Mouse (Mus musculus): ENCODE measurements around the gene Slc9a3r1. TPM values are rescaled to one million over a fixed set of nuclear protein-coding genes. Genes with fewer than 3 reads are reported as not detected.
A peak's percentile ranks its signal among the peaks of the same experiment; 100 is the strongest.

Slc9a3r1 gene
- polyA plus RNA-seq, 1 experiment from 2014 or later = 22.2 TPM

DNA sequence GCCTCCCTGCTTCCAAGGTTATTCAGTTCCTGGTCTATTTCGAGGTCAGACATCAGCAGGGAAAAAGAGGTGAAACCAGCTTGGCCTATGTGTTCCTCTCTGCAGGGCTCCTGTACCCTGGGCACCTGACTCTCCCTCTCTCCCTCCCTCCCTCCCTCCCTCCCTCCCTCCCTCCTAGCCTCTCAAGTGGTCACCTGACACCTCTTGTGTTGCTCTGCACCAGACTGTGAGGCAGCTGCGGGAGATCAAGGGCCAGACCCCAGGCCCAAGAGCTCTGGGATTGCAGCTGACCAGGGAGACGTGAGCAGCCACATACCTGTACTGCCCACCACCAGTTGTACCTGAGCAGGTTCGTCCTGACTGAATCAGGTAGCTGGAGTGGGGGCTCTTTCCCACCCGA, 52.0 kb downstream of the Slc9a3r1 start:
- WGBS = 29% methylated on average over 5 of the region's 5 CpGs
- H3K27me3 ChIP-seq (replicated peaks) = 0 out of 2 replicates have a peak, but pooled peaks cover 3% of the 10 kb centered on the region

DNA sequence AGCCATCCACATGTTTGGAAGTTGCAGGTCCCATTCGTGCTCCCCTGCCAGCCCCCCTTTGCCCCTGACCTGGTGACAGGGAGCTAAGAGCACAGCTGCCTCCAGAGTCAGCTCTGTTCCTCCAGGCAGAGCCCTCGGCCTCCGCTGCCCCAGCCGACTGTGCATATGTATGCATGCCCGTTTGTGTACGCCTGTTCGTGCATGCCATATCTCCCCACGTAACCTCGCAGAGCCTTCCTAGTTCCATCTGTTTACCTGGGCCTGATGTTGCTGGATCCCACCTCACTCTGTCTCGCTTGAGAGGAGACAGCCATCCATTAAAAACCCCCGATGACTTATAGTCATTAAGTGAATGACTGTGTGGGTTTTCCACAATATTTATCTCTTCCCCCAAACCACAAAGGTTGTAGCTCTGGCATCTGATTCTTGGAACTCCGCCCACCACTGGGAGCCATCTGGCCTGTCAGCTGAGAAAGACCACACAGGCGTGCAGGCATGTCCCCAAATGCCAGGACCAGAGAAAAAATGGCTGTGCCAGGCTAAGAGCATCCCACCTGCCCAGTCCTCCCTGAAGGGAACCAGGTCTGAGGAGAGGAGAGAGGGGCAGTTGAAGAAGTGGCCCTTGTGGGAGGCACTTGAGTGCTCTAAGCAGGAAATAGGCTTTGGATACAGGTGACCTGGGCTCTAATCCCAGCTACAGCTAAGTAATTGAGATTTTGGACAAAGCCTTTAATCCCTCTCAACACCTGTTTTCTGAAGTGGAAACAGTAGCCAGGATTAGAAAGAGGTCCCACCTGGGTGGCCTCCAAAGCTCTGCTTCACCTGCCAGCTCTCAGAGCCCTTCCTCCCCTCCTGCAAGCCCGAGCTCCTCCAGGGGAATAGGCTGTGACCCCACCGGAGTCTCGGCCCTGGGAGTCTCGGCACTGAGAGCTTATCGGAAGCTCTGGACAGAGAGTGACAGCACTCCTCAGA, 54.6 kb downstream of the Slc9a3r1 start:
- Histone ChIP-seq H3K27ac (ENCODE audit: poor library complexity, severe bottlenecking) (no peak overlapping the region), H3K27me3 (replicated peaks) (0 out of 2 replicates have a peak, but pooled peaks cover 3% of the 10 kb centered on the region), H3K4me2 (no peak overlapping the region), H3K9ac (0 out of 2 replicates have a peak overlapping the region, but pooled peaks have one; percentile 49), H3K36me3 (no peaks in the 10 kb centered on the region), H3K4me3 (no peak overlapping the region), H3K9me3 (replicated peaks) (no peaks in the 10 kb centered on the region), H3K4me1 (replicated peaks) (peaks cover 65% of the 10 kb centered on the region)
- 58% methylated on average over 18 of the region's 18 CpGs for WGBS
- ATAC-seq (ENCODE audit: insufficient number of reproducible peaks, low FRiP score) = no peak

More for the DNA sequence above, 52.0 kb downstream of the Slc9a3r1 start:
- Histone ChIP-seq H3K4me3 (no peak overlapping the region), H3K9ac (peak overlapping the region; percentile 9; the same call in 1 of the 2 replicates), H3K4me2 (no peak overlapping the region; the same call in 1 of the 2 replicates), H3K36me3 (no peaks in the 10 kb centered on the region), H3K9me3 (replicated peaks) (no peaks in the 10 kb centered on the region), H3K27ac (ENCODE audit: poor library complexity, severe bottlenecking) (peak overlapping the region; percentile 60), H3K4me1 (replicated peaks) (peaks cover 58% of the 10 kb centered on the region)
- ATAC-seq (ENCODE audit: insufficient number of reproducible peaks, low FRiP score) = peak; percentile 68; the same call in 1 of the 2 replicates

DNA sequence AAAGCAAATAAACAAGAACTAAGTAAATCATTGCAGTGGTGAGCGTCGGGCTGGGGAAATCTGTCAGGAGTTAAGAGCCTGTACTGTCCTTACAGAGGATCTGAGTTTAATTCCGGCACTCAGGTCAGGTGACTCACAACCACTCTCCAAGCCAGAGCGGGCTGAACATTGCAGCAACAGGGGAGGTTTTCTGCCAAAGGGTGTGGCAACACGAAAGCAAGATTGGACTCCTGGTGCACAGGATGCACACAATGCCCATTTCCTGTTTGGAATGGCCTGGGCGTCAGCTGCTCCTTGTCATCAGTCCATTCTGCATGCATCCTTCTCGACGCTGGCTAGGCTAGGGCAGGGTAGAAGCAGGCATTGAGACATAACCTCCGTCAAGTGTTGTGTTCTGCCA, 56.1 kb downstream of the Slc9a3r1 start:
- H3K36me3 ChIP-seq = no peaks in the 10 kb centered on the region
- peaks cover 80% of the 10 kb centered on the region for H3K4me1 ChIP-seq (replicated peaks)
- H3K9me3 ChIP-seq (replicated peaks) = no peaks in the 10 kb centered on the region
- H3K27me3 ChIP-seq (replicated peaks) = 0 out of 2 replicates have a peak, but pooled peaks cover 3% of the 10 kb centered on the region
- no peak overlapping the region for H3K27ac ChIP-seq (ENCODE audit: poor library complexity, severe bottlenecking)
- no peak overlapping the region for H3K9ac ChIP-seq
- WGBS = 37% methylated on average over 9 of the region's 9 CpGs
- ATAC-seq (ENCODE audit: insufficient number of reproducible peaks, low FRiP score) = no peak
- no peak overlapping the region for H3K4me3 ChIP-seq
- no peak overlapping the region for H3K4me2 ChIP-seq

DNA sequence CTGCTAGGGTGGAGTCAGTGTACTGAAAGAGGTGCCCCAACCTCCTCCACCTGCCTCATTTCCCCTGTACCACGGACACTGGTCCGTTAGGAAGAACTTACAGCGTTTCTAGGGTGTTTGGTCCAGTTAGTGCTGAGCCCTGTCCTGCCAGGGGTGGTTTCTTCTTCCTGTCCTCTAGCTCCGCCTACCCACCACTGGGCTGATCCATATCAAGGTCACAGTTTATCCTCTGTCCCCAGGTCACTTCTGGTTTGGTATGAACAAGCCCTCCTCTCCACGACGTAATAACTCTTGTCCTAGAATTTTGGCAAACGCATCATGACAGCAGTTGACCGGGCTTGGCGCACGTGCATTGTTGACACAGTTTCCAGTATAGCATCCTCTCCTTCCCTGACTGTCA, 56.5 kb downstream of the Slc9a3r1 start:
- no peak for ATAC-seq (ENCODE audit: insufficient number of reproducible peaks, low FRiP score)
- H3K4me3 ChIP-seq = no peak overlapping the region
- H3K4me1 ChIP-seq (replicated peaks) = peaks cover 82% of the 10 kb centered on the region
- H3K27ac ChIP-seq (ENCODE audit: poor library complexity, severe bottlenecking) = no peak overlapping the region
- no peak overlapping the region for H3K4me2 ChIP-seq
- H3K9me3 ChIP-seq (replicated peaks) = no peaks in the 10 kb centered on the region
- H3K27me3 ChIP-seq (replicated peaks) = 0 out of 2 replicates have a peak, but pooled peaks cover 3% of the 10 kb centered on the region
- H3K36me3 ChIP-seq = no peaks in the 10 kb centered on the region
- 86% methylated on average over 10 of the region's 10 CpGs for WGBS
- H3K9ac ChIP-seq = no peak overlapping the region

DNA sequence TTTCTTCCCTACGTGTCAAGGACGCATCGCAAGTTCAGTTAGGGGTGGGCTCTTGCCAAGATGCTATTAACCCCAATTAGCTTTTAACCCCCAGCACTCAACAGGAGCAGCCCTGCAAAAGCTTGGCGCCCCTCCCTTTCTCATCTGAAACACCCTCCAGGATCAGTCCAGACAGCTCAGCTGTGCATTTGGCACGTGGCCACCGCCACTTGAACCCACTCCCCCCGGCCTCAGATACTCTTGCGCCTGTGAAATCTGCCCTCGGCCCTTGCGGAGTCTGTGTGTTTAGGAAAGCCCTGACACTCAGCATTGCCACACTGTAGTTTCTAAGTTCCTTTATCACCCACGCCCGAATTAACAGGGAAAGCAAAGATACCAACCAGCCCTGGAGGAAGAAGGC, 58.9 kb downstream of the Slc9a3r1 start:
- WGBS = 19% methylated on average over 12 of the region's 12 CpGs
- H3K4me3 ChIP-seq = no peak overlapping the region
- no peak overlapping the region for H3K9ac ChIP-seq
- no peaks in the 10 kb centered on the region for H3K36me3 ChIP-seq
- 0 out of 2 replicates have a peak, but pooled peaks cover 3% of the 10 kb centered on the region for H3K27me3 ChIP-seq (replicated peaks)
- peak overlapping the region; percentile 87 for H3K27ac ChIP-seq (ENCODE audit: poor library complexity, severe bottlenecking)
- ATAC-seq (ENCODE audit: insufficient number of reproducible peaks, low FRiP score) = peak; percentile 37; the same call in 1 of the 2 replicates
- H3K4me2 ChIP-seq = peak overlapping the region; percentile 52
- no peaks in the 10 kb centered on the region for H3K9me3 ChIP-seq (replicated peaks)
- H3K4me1 ChIP-seq (replicated peaks) = peaks cover 92% of the 10 kb centered on the region

DNA sequence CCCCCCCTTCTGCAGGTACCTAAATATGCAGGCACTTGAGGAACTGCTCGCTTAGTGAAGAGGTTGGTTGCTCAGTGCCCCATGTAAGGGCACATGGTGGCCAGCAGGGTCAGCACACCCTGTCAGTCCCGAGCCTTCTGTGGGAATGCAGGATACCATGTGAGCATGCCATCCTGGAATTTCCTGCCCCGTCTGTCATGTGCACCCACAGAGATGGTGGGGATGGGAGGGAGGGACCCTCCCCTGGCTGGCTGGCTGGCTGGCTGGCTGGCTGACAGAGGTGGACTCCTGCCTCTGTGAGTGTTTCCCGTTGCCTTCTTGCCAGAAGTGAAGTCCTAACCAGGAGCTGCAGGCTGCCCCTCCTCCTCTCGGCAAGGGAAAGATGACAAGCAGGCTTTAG, 59.4 kb downstream of the Slc9a3r1 start:
- H3K4me1 ChIP-seq (replicated peaks) = peaks cover 92% of the 10 kb centered on the region
- no peaks in the 10 kb centered on the region for H3K36me3 ChIP-seq
- H3K4me3 ChIP-seq = no peak overlapping the region
- no peak overlapping the region for H3K9ac ChIP-seq
- ATAC-seq (ENCODE audit: insufficient number of reproducible peaks, low FRiP score) = peak; percentile 50
- H3K27ac ChIP-seq (ENCODE audit: poor library complexity, severe bottlenecking) = peak overlapping the region; percentile 87
- WGBS = 2% methylated on average over 5 of the region's 5 CpGs
- peak overlapping the region; percentile 52 for H3K4me2 ChIP-seq
- H3K9me3 ChIP-seq (replicated peaks) = no peaks in the 10 kb centered on the region
- H3K27me3 ChIP-seq (replicated peaks) = 0 out of 2 replicates have a peak, but pooled peaks cover 3% of the 10 kb centered on the region

DNA sequence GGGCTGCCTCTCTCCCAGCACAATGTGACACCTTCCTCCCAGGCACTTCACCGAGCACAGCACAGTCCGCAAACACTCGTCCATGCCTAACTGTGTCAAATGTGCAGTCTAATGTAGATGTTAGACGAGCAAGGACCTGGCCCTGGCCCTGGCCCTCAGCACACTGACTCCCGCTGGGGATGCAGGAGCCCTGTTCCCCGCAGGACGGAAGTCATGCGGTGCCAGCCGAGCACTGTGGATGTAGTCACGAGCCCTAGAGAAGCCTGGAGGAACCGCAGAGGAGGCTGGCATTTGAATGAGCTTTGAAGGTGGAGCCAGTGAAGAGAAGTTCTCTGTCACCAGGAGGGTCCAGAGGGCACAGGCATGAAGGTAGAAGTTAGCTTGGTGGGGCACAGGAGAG, 60.3 kb downstream of the Slc9a3r1 start:
- H3K4me3 ChIP-seq = no peak overlapping the region
- peak overlapping the region; percentile 87 for H3K27ac ChIP-seq (ENCODE audit: poor library complexity, severe bottlenecking)
- peak overlapping the region; percentile 3 for H3K9ac ChIP-seq
- peaks cover 92% of the 10 kb centered on the region for H3K4me1 ChIP-seq (replicated peaks)
- H3K36me3 ChIP-seq = no peaks in the 10 kb centered on the region
- WGBS = 45% methylated on average over 11 of the region's 11 CpGs
- no peaks in the 10 kb centered on the region for H3K9me3 ChIP-seq (replicated peaks)
- no peak for ATAC-seq (ENCODE audit: insufficient number of reproducible peaks, low FRiP score)
- H3K4me2 ChIP-seq = peak overlapping the region; percentile 1; the same call in 1 of the 2 replicates
- no peaks in the 10 kb centered on the region for H3K27me3 ChIP-seq (replicated peaks)

DNA sequence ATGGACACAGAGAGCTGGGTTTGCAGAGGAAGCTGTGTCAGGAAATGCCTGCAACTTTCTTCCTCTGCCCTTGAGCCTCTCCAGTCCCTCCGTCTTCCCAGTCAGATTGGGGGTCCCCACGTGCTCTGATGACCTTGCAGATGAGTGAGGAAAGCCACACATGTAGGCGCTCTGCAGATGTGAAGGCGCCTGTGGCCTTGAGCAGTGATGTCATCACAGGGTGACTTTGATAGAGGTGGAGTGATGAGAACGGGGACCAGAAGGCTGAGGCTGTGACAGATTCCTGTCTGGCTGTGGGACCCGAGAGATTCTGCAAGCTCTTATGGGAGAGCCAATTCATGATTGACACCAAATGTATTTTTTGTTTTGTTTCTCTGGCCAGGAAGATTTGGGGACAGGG, 60.7 kb downstream of the Slc9a3r1 start:
- Histone ChIP-seq H3K27ac (ENCODE audit: poor library complexity, severe bottlenecking) (peak overlapping the region; percentile 87), H3K9ac (peak overlapping the region; percentile 3), H3K4me2 (peak overlapping the region; percentile 1; the same call in 1 of the 2 replicates), H3K27me3 (replicated peaks) (no peaks in the 10 kb centered on the region), H3K36me3 (no peaks in the 10 kb centered on the region), H3K4me1 (replicated peaks) (peaks cover 92% of the 10 kb centered on the region), H3K4me3 (no peak overlapping the region), H3K9me3 (replicated peaks) (no peaks in the 10 kb centered on the region)
- WGBS = 13% methylated on average over 6 of the region's 6 CpGs
- no peak for ATAC-seq (ENCODE audit: insufficient number of reproducible peaks, low FRiP score)

DNA sequence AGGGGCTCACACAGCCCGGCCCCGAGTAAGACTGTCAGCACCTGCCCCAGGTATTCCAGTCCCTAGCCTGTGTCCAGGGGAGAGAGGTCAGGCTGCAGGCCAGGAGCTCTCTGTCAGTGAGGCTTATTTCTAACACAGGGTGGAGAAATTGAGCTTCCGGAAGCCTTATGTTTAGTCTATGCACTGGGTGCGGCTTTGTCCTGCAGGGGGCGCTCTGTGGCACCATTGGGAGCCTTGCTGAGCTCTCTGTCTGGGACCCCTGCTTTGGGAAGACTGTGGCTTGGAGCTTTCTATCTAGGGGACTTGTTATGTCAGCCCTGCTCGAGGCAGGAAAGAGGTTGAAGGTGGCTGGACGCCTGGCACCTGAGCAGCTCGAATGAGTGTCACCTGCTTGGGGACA, 61.7 kb downstream of the Slc9a3r1 start:
- H3K27me3 ChIP-seq (replicated peaks) = no peaks in the 10 kb centered on the region
- H3K4me2 ChIP-seq = no peak overlapping the region
- H3K36me3 ChIP-seq = no peaks in the 10 kb centered on the region
- peaks cover 92% of the 10 kb centered on the region for H3K4me1 ChIP-seq (replicated peaks)
- H3K4me3 ChIP-seq = no peak overlapping the region
- no peaks in the 10 kb centered on the region for H3K9me3 ChIP-seq (replicated peaks)
- H3K9ac ChIP-seq = 0 out of 2 replicates have a peak overlapping the region, but pooled peaks have one; percentile 9
- 44% methylated on average over 8 of the region's 8 CpGs for WGBS
- ATAC-seq (ENCODE audit: insufficient number of reproducible peaks, low FRiP score) = no peak
- H3K27ac ChIP-seq (ENCODE audit: poor library complexity, severe bottlenecking) = no peak overlapping the region

DNA sequence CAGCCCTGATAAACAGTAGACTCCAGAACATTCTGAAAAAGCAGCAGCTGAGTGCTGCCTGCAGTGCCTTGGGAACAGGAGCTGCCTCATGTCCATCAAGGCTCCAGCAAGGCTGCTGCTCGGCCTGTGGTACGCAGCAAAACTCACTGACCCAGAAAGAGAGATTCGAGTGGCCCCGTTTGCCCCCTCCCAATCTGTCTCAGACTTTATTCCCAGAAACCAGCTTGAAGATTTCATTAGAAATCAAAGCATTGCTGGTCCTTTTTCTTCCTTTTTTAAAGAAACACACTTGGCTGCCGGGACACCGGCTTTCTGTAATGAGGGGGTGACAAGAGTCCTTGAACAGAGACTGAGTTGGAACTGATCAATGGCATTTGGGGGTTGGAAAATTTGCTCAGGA, 62.2 kb downstream of the Slc9a3r1 start:
- H3K4me2 ChIP-seq = no peak overlapping the region
- no peak overlapping the region for H3K9ac ChIP-seq
- peaks cover 2% of the 10 kb centered on the region; the same call in 1 of the 2 replicates for H3K27me3 ChIP-seq (replicated peaks)
- no peaks in the 10 kb centered on the region for H3K9me3 ChIP-seq (replicated peaks)
- 80% methylated on average over 6 of the region's 6 CpGs for WGBS
- peaks cover 92% of the 10 kb centered on the region for H3K4me1 ChIP-seq (replicated peaks)
- no peak overlapping the region for H3K4me3 ChIP-seq
- no peak for ATAC-seq (ENCODE audit: insufficient number of reproducible peaks, low FRiP score)
- H3K27ac ChIP-seq (ENCODE audit: poor library complexity, severe bottlenecking) = no peak overlapping the region
- no peaks in the 10 kb centered on the region for H3K36me3 ChIP-seq

DNA sequence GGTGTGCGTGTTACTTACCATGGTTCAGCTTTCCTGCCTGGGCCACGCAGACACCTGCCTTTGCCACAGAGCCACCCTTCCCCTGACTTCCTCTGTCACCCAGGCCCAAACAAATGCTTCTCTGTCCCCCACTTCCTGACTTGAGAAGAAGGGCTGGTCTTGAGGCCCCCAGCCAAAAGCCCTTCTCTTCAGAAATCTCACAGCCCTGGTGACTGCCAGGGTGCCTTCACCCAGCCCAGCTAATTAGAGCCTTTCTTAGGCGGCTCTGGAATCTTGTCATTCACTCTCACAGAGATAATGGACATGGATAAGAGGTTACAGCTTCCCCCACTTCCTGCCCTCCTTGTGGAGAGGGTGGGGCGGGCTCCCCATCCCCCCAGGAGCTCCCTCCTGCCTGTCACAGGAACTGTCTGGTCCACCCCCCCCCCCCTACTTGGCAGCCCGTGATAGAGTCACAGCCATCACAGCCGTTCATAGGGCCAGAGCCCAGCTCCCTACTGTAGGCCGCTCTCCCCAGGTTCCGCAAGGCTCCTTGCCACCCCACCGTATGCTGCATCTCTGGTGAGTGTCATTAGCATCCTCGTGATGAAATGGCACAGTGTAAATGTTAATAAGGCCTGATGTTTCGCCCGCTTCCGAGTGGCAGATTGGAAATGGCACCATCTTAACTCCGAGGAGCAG, 63.8 kb downstream of the Slc9a3r1 start:
- WGBS = 30% methylated on average over 14 of the region's 14 CpGs
- Histone ChIP-seq H3K4me1 (replicated peaks) (peaks cover 95% of the 10 kb centered on the region), H3K27ac (ENCODE audit: poor library complexity, severe bottlenecking) (peak overlapping the region; percentile 22), H3K36me3 (no peaks in the 10 kb centered on the region), H3K4me2 (0 out of 2 replicates have a peak overlapping the region, but pooled peaks have one; percentile 9), H3K4me3 (no peak overlapping the region), H3K9ac (no peak overlapping the region), H3K27me3 (replicated peaks) (peaks cover 11% of the 10 kb centered on the region; the same call in 1 of the 2 replicates), H3K9me3 (replicated peaks) (no peaks in the 10 kb centered on the region)
- ATAC-seq (ENCODE audit: insufficient number of reproducible peaks, low FRiP score) = peak; percentile 37

Data from heart, embryonic 12.5 days (tissue).